Mouse (Mus musculus): ENCODE data around the gene Msgn1.
A peak's percentile ranks its signal among the peaks of the same experiment; 100 is the strongest.

Gene Msgn1

DNA sequence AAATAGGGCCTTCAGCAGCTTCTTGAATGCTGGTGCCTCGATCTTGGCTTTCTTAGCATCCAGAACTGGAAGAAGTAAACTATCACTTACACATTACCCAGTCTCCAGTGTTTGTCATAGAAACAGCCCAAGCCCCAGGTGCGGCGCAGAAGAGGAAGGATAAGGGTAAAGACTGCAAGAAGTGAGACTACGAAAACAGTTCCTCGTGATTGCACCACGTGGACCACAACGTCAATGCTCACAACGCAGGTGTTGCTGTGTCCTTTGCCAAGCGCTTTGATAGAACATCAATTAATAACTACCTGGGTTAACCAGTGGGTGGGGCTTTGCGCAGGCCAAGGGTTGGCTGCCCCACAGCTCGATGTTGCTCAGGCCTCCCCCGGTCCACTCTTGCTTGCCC lies 8.1 kb downstream of the Msgn1 start:
- DNase-seq (ENCODE audit: low read depth, low spot score) = no peak

- DNase-seq (ENCODE audit: low read depth, low spot score) = no peak
Measured at GRCm38 (mm10) chr12:11198551-11198950, 10.2 kb downstream of the Msgn1 start.

GRCm38 (mm10) chr12:11198026-11198425 lies 10.7 kb downstream of the Msgn1 start:
- DNase-seq (ENCODE audit: low read depth, low spot score) = no peak

DNA sequence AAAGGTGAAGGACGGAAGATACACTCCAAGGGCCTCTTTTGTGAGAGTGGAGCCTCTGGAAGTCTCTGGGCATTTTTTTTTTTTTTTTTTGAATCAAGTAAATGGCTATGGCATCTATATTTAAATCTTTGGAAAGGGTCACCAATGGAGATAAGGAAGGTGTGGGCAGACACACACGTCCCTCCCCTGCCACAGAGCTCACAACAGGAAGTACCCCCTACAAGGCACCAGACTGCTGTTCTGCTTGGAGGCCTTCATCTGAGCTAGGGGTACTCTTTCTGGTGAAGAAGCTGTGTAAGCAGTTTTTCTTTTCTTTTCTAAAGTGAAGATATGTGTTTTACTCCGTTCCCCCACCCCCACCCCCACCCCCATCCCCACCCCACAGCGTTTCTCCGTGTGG lies 11.9 kb downstream of the Msgn1 start:
- DNase-seq (ENCODE audit: low read depth, low spot score) = no peak

DNA sequence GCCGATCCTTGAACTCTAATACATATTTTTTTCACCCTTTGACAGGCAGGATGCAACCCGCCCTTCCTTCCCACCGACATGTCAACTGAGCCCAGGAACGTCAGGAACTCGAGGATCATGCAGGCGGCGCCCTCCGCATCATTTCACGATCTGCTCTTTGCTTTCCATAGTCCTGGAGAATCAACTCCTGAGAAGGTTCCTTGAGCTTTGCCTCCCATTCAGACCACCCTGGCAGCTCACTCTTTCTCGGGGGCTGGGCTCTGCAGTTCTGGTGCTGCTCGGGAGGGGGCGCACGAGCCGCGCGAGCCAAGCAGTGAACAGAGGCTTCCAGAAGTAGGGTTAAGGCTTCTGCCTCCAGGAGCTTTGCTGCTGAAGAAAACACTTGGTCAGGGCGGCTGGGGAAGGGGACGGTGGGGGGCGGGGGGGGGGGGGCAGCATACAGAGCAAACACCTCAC lies 12.6 kb downstream of the Msgn1 start:
- DNase-seq (ENCODE audit: low read depth, low spot score) = no peak

DNA sequence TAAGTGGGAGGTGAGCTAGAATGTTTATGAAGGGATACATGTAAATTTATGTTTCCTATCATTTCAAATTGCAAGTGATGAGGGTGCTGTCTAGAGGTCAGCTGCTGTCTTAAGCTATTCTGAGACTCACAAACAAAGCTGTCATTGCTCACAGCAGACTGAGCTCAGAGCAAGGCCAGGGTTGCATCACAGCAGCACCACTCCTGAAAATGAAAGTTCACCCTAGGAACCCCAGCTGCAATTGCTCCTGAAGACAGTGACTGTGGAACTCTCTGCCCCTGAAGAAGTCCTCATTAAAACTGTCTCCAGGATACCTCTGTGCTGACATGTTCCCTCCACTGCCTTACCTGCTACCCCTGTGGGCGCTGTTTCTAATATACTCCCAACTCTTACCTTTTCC lies 13.7 kb downstream of the Msgn1 start:
- DNase-seq (ENCODE audit: low read depth, low spot score) = no peak

GRCm38 (mm10) chr12:11178486-11179154 lies 30.2 kb downstream of the Msgn1 start:
- peak; percentile 73 for DNase-seq (ENCODE audit: low read depth, low spot score)

GRCm38 (mm10) chr12:11177408-11178394 lies 31.1 kb downstream of the Msgn1 start:
- no peak for DNase-seq (ENCODE audit: low read depth, low spot score)

- DNase-seq (ENCODE audit: low read depth, low spot score) = no peak
Measured at GRCm38 (mm10) chr12:11158670-11159069, 50.1 kb downstream of the Msgn1 start.
